ENCODE assay signal across 21 mouse cellular contexts in the genomic region with DNA sequence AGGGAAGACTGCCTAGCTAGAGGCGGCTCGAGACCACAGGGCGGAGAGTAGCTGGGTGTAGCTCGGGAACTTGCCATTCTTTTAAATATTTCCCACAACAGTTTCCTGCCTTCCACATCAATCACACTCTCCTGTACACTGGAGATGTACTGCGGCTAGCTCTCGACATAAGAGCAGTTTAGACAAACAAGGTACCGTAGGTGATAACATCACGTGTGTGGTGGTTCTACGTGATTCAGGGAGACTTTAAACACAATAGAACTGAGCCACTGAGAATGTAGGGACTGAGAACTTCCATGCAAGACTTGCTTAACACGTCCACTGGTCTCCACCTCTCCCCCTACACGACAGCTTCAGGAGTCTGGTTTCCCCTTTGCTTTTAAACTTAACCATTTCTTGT. TPM values are rescaled to one million over a fixed set of nuclear protein-coding genes. Genes with fewer than 3 reads are reported as not detected.
DNase-seq lines count a peak whose midpoint lies in the region; ATAC-seq lines count a peak whose summit lies in the region.
"Had no signal": no experiment of that assay in that cellular context is flagged by ENCODE, and none has a peak within 500 bp of the region (broad histone marks: within the 10 kb centered on the region; RNA-seq: fewer than 3 reads in every experiment).

No protein-coding gene starts in this region.

- peak; percentile 28 for DNase-seq in lung, postnatal 25 days (ENCODE audit: low spot score)
- no peak for DNase-seq in lung, postnatal 10 days
- peak; percentile 37 for DNase-seq in CD4-positive, CD25-positive, alpha-beta regulatory T cell, adult 2 months (ENCODE audit: low read depth, low spot score)
- peak; percentile 61 to 69 for DNase-seq in CD8-positive naive resting alpha-beta T cell, adult 2 months (ENCODE audit: low read depth in 2 of 2, low spot score in 2 of 2)
- peak; percentile 48 for DNase-seq in induced T-regulatory cell, adult 2 months (ENCODE audit: low read depth)
- DNase-seq in forebrain, embryonic 10.5 days (ENCODE audit: extremely low spot score, low spot score), result no peak
- DNase-seq: adrenal gland, postnatal 10 days; cerebellum, adult 11 months; cerebellum, adult 8-10 months; cerebellum, postnatal 14 days; forebrain, postnatal 0 days; gastrocnemius, postnatal 14 days; heart, postnatal 10 days had no signal

- 88% methylated on average over 11 of the region's 11 CpGs for WGBS in forebrain, embryonic 10.5 days

- ATAC-seq in megakaryocyte progenitor cell, adult 5-6 weeks (replicated peaks; ENCODE audit: poor library complexity), result no peak
- ATAC-seq: forebrain, embryonic 13.5 days; forebrain, postnatal 0 days; hindbrain, postnatal 0 days; intestine, embryonic 15.5 days had no signal

- H3K27me3 ChIP-seq in forebrain, embryonic 10.5 days (ENCODE audit: poor library complexity, severe bottlenecking), result no peaks in the 10 kb centered on the region
- H3K27me3 ChIP-seq: embryonic facial prominence, embryonic 13.5 days; forebrain, embryonic 13.5 days; hindbrain, embryonic 13.5 days; intestine, embryonic 15.5 days had no signal

- no peak overlapping the region for H3K27ac ChIP-seq in forebrain, embryonic 10.5 days
- H3K27ac ChIP-seq: forebrain, embryonic 13.5 days; hindbrain, embryonic 13.5 days; hindbrain, postnatal 0 days; intestine, embryonic 15.5 days had no signal

- no peaks in the 10 kb centered on the region for H3K36me3 ChIP-seq in forebrain, embryonic 10.5 days (replicated peaks)
- H3K36me3 ChIP-seq: embryonic facial prominence, embryonic 13.5 days; hindbrain, embryonic 13.5 days; intestine, embryonic 15.5 days had no signal

- peaks cover 7% of the 10 kb centered on the region for H3K4me1 ChIP-seq in forebrain, embryonic 10.5 days
- H3K4me1 ChIP-seq: forebrain, embryonic 13.5 days; hindbrain, embryonic 13.5 days had no signal

- H3K9me3 ChIP-seq in forebrain, embryonic 10.5 days, result no peaks in the 10 kb centered on the region
- H3K9me3 ChIP-seq: embryonic facial prominence, embryonic 13.5 days; forebrain, embryonic 13.5 days; hindbrain, embryonic 13.5 days; intestine, embryonic 15.5 days had no signal

- H3K4me3 ChIP-seq in forebrain, embryonic 10.5 days, result no peak overlapping the region
- H3K4me3 ChIP-seq: embryonic facial prominence, embryonic 13.5 days; forebrain, embryonic 13.5 days; hindbrain, embryonic 13.5 days; intestine, embryonic 15.5 days had no signal

RNA-seq across cellular contexts. Expression of a gene that starts 17.5 kb away (rescaled TPM):
- polyA plus RNA-seq in forebrain, embryonic 10.5 days (2016; fragmentation: Nextera tagmentation; extraction: Ambion mirVana), result 0.31 and 0.49 TPM in 2 replicates
- 0.93 TPM in 1 of 2 replicates, not detected in the other for total RNA-seq in megakaryocyte progenitor cell, adult 5-6 weeks (2015)
- total RNA-seq in megakaryocyte progenitor cell, adult 5-6 weeks (2017), result 0.03 and 1.3 TPM in 2 replicates
- total RNA-seq: adrenal gland, postnatal 10 days; ES-E14; forebrain, postnatal 0 days; heart, postnatal 10 days; hematopoietic stem cell, adult 5-6 weeks; hindbrain, postnatal 0 days had no signal

RNA-seq across cellular contexts. Expression of a gene that starts 41.6 kb away (rescaled TPM):
- 6.3 and 7.8 TPM in 2 replicates for polyA plus RNA-seq in forebrain, embryonic 10.5 days (2016; fragmentation: Nextera tagmentation; extraction: Ambion mirVana)
- 6.2 and 11.1 TPM in 2 replicates for total RNA-seq in megakaryocyte progenitor cell, adult 5-6 weeks (2015)
- total RNA-seq in megakaryocyte progenitor cell, adult 5-6 weeks (2017), result 5.1 and 9.3 TPM in 2 replicates

Comparison
In these comparisons a context has a peak if more than half of its experiments do, and no peak if none do; other contexts are left out.
1. DNase-seq: peak in lung, postnatal 25 days (single experiment), CD4-positive, CD25-positive, alpha-beta regulatory T cell, adult 2 months (single experiment), CD8-positive naive resting alpha-beta T cell, adult 2 months (2 of 2) and induced T-regulatory cell, adult 2 months (single experiment); none in lung, postnatal 10 days (single experiment) and forebrain, embryonic 10.5 days (single experiment).